Mouse (Mus musculus) embryonic facial prominence, embryonic 14.5 days (tissue): Measurements from ENCODE around the gene Dst. TPM values are rescaled to one million over a fixed set of nuclear protein-coding genes. Genes with fewer than 3 reads are reported as not detected.
A peak's percentile ranks its signal among the peaks of the same experiment; 100 is the strongest.
"Not testable (repeated sequence)": the region's sequence is repeated elsewhere in the genome, so short reads cannot be mapped to it uniquely, and the experiment has no call there.

Experiments
- ATAC-seq: fragments of 200-750 bp; cut with Nextera tagmentation; 2 replicates; pipeline ENCODE4 v1.8.0; 2017; ENCODE audit warnings: low read depth, moderate number of reproducible peaks, moderate TSS enrichment
- DNase-seq: peaks from one replicate; pipeline ENCODE4 v3.0.0-alpha.2; 2015; ENCODE audit warnings: low spot score
- H3K27ac ChIP-seq: fragments of 300-500 bp; sonication (generic); replicated peaks from 2 replicates; pipeline ENCODE4 v1.5.1; 2014; ENCODE audit warnings: low read depth, mild to moderate bottlenecking, low read length, moderate library complexity
- H3K27me3 ChIP-seq: fragments of 300-500 bp; sonication (generic); replicated peaks from 2 replicates; pipeline ENCODE4 v1.6.1; 2014; ENCODE audit warnings: low read length; ENCODE audit not compliant: control insufficient read depth, insufficient read depth
- H3K36me3 ChIP-seq: fragments of 300-500 bp; sonication (generic); 2 replicates; pipeline ENCODE4 v1.6.1; 2014; ENCODE audit warnings: low read length, mixed read lengths; ENCODE audit not compliant: control insufficient read depth, insufficient read depth
- H3K4me1 ChIP-seq: fragments of 300-500 bp; sonication (generic); 2 replicates; pipeline ENCODE4 v1.6.1; 2014; ENCODE audit warnings: antibody characterized with exemption, low read length; ENCODE audit not compliant: control insufficient read depth, insufficient read depth
- H3K4me2 ChIP-seq: fragments of 300-500 bp; sonication (generic); 2 replicates; pipeline ENCODE4 v1.6.1; 2014; ENCODE audit warnings: low read depth, mild to moderate bottlenecking, low read length, moderate library complexity, mixed read lengths
- H3K4me3 ChIP-seq: fragments of 300-500 bp; sonication (generic); 2 replicates; pipeline ENCODE4 v1.5.1; 2014; ENCODE audit warnings: low read depth, mild to moderate bottlenecking, low read length
- H3K9ac ChIP-seq: fragments of 300-500 bp; sonication (generic); 2 replicates; pipeline ENCODE4 v1.6.1; 2014; ENCODE audit warnings: low read depth, mild to moderate bottlenecking, low read length, moderate library complexity, mixed read lengths
- H3K9me3 ChIP-seq: fragments of 300-500 bp; sonication (generic); 2 replicates; pipeline ENCODE4 v1.6.1; 2016; ENCODE audit warnings: low read length; ENCODE audit not compliant: control insufficient read depth
- WGBS: fragments of 180-500 bp; shearing (Covaris S2); extraction: QIAGEN DNeasy Blood & Tissue Kit; methylation state at CpG from one replicate; pipeline ENCODE4 v1.1.7; 2014; 5-methylcytosine and 5-hydroxymethylcytosine counted together
- polyA plus RNA-seq: library from polyadenylated mRNA; unstranded; fragments of >200 nt; fragmentation: Nextera tagmentation; extraction: Ambion mirVana; gene quantifications from 2 replicates; pipeline ENCODE4 v1.2.1, GENCODE M21; 2014

Dst gene
- polyA plus RNA-seq, 1 experiment from 2014 or later, result 39.5 TPM

DNA sequence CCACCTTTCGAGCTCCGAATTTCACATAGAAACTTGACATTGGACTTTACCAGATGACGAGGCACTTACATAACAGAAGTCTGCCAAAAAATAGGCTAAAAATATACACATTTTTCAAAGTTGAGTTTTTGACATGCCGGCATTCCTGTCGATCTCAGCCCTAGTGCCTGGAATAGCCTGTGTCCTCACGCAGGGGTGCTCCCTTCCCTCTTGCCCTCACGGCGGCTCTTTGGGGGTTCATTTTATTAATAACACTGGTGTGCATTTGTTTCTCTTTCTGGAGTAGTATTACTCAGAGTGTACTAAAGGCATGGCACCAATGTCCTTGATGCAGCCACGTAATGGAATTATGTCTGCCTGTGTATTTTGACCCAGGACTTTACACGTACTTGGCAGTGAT is 146.9 kb downstream of the Dst start:
- no peaks in the 10 kb centered on the region for H3K36me3 ChIP-seq
- WGBS, result 76% methylated on average over 10 of the region's 10 CpGs
- H3K27me3 ChIP-seq, result no peaks in the 10 kb centered on the region
- DNase-seq (no peak), ATAC-seq (no peak)
- peaks cover 6% of the 10 kb centered on the region; the same call in 1 of the 2 replicates for H3K4me1 ChIP-seq
- no peak overlapping the region for H3K9ac ChIP-seq
- no peak overlapping the region for H3K4me3 ChIP-seq
- no peaks in the 10 kb centered on the region for H3K9me3 ChIP-seq
- H3K27ac ChIP-seq, result no peak overlapping the region
- H3K4me2 ChIP-seq, result no peak overlapping the region

DNA sequence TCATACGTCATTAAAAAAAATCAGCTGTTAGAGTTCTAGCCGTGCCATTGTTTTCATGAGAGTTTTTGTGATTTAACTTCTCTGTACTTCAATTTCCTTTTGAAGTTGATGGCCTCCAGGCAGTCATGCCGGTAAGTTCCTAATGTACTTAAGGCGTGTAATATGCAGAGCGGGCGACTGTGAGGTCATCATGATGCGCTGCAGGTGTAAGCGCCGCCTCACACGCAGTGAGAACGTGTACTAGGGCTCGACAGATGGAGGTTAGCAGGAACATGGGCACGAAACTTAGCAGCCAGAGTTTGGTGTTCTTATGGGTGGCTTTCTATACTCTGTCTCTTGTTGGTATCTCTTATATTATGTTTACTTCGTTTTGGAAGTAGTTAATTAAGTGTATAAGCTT is 148.6 kb downstream of the Dst start:
- Histone ChIP-seq H3K27me3 (no peaks in the 10 kb centered on the region), H3K9me3 (no peaks in the 10 kb centered on the region), H3K36me3 (no peaks in the 10 kb centered on the region), H3K9ac (no peak overlapping the region), H3K4me1 (peaks cover 6% of the 10 kb centered on the region; the same call in 1 of the 2 replicates), H3K4me3 (no peak overlapping the region), H3K4me2 (no peak overlapping the region), H3K27ac (no peak overlapping the region)
- ATAC-seq (no peak), DNase-seq (no peak)
- 88% methylated on average over 14 of the region's 14 CpGs for WGBS

DNA sequence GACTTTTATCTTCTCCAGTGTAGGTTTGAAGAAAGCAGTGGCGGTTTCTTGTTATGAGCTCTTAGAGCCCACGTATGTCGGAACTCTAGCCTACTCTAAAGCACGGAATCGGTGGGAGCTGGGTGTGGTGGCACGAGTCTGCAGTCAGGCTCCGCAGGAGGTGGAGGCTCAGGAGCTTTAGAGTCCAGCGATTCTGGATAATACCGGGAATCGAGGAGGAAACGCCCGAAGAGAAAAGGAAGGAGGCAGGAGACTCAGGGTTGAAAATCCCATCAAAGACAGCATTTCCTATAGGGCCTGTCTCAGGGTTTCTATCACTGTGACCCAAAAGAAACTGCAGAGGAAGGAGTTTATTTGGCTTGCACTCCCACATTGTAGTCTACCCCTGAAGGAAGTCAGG is 151.2 kb downstream of the Dst start:
- ATAC-seq (no peak), DNase-seq (no peak)
- Histone ChIP-seq H3K4me2 (no peak overlapping the region), H3K27ac (no peak overlapping the region), H3K27me3 (no peaks in the 10 kb centered on the region), H3K4me1 (no peaks in the 10 kb centered on the region), H3K9ac (no peak overlapping the region), H3K4me3 (no peak overlapping the region), H3K9me3 (no peaks in the 10 kb centered on the region), H3K36me3 (no peaks in the 10 kb centered on the region)
- 87% methylated on average over 12 of the region's 12 CpGs for WGBS

DNA sequence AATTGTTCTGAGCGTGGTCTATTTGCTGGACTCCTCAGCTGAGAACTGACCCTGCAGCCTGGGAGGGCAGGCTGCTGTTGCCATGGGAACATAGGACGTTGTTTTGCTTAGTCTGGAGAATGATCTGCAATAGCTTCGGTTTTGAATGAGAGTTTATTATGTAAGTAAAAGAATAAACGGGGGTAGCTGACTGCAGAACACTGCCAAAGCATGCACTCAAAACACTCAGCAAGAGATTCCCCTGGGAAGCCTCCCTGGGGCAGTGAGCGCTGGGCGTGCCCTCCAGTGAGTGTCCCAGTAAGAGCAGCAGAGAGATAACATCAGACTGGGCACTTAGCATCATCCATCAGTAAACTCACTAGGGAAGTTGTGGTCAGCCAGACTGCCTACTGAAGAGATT is 152.4 kb downstream of the Dst start:
- DNase-seq (no peak), ATAC-seq (peak; percentile 48; the same call in 1 of the 2 replicates)
- H3K4me1 ChIP-seq, result no peaks in the 10 kb centered on the region
- no peak overlapping the region for H3K4me3 ChIP-seq
- no peak overlapping the region for H3K4me2 ChIP-seq
- H3K27me3 ChIP-seq, result no peaks in the 10 kb centered on the region
- no peaks in the 10 kb centered on the region for H3K36me3 ChIP-seq
- no peaks in the 10 kb centered on the region for H3K9me3 ChIP-seq
- WGBS, result 10% methylated on average over 6 of the region's 6 CpGs
- H3K27ac ChIP-seq, result no peak overlapping the region
- H3K9ac ChIP-seq, result no peak overlapping the region

DNA sequence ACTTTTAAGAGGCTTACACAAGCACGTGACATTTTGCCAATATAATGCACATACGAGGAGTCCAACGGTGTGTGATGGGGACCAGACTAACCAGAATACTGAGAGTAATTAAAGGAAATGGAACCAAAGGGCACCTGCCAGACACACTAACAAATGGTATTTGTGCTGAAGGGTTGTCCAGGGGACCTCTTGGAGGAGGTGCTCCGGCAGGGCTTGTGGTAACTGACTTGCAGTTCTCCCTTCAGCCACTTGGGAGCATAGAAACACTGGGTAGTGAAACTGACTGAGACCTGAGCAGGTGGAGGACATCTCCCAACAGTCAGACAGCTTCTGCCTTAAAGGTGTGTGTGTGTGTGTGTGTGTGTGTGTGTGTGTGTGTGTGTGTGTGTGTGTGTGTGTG is 153.1 kb downstream of the Dst start:
- H3K9me3 ChIP-seq, result no peaks in the 10 kb centered on the region
- no peak overlapping the region for H3K4me2 ChIP-seq
- peak; percentile 75 for ATAC-seq
- DNase-seq, result peak; percentile 67
- H3K9ac ChIP-seq, result no peak overlapping the region
- no peaks in the 10 kb centered on the region for H3K27me3 ChIP-seq
- no peak overlapping the region for H3K4me3 ChIP-seq
- WGBS, result 25% methylated on average over 4 of the region's 4 CpGs
- H3K4me1 ChIP-seq, result no peaks in the 10 kb centered on the region
- H3K27ac ChIP-seq, result no peak overlapping the region
- H3K36me3 ChIP-seq, result no peaks in the 10 kb centered on the region

- Histone ChIP-seq H3K27ac (no peak overlapping the region), H3K4me3 (no peak overlapping the region), H3K36me3 (no peaks in the 10 kb centered on the region), H3K27me3 (no peaks in the 10 kb centered on the region), H3K9me3 (no peaks in the 10 kb centered on the region), H3K4me1 (no peaks in the 10 kb centered on the region), H3K9ac (no peak overlapping the region), H3K4me2 (no peak overlapping the region)
- DNase-seq (no peak), ATAC-seq (no peak)
- WGBS, result 76% methylated on average over 1 of the region's 1 CpGs
These were observed 153.8 kb downstream of the Dst start for GRCm38 (mm10) chr1:34061860-34062259.

DNA sequence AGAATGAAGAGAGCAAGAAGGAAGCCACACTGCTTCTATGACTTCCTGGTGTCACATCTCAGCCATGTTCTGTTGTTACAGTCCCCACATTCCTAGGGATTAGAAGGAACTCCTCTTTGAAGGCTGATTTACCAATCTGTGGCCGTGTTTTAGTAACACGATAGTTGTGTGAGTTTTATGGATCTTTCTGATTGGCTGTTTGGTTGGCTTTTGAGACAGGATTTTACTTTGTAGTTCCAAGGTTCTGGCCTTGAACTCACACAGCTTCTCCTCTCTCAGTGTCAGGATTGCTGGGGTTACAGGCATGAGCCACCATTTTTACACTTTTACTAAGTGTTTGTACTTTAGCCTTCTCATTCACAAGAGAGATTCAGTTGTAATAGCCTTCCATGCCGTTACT is 155.9 kb downstream of the Dst start:
- 70% methylated on average over 3 of the region's 3 CpGs for WGBS
- ATAC-seq, result no peak

DNA sequence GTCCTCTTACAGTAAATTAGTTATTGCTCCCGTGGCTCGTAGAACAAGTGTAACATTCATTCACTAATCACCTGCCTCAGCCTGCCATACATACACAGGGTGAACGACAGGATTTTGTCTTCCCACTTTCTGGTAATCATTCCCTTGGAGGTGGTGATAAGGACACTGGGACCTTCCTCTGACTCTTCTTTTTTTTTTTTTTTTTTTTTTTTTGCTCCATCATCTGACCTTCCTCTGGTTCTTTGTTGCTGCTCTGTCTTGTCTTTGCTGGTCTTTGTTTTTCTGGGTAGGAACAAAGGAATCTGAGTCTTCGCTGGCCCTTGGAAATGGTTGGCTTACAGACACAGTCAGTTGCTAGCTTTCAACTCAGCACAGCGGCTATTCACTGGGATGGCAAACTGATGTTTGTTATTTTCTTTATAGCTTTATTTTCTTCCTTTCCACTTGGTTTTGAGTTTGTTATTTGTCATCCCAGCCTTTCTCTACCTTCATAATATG is 157.6 kb downstream of the Dst start:
- H3K9ac ChIP-seq, result no peak overlapping the region
- ATAC-seq (no peak), DNase-seq (no peak)
- WGBS, result 80% methylated on average over 5 of the region's 5 CpGs
- H3K27ac ChIP-seq, result no peak overlapping the region
- H3K27me3 ChIP-seq, result no peaks in the 10 kb centered on the region
- H3K4me3 ChIP-seq, result no peak overlapping the region
- H3K4me1 ChIP-seq, result no peaks in the 10 kb centered on the region
- H3K9me3 ChIP-seq, result no peaks in the 10 kb centered on the region
- H3K4me2 ChIP-seq, result no peak overlapping the region
- no peaks in the 10 kb centered on the region for H3K36me3 ChIP-seq

More for the DNA sequence above, 155.9 kb downstream of the Dst start:
- no peaks in the 10 kb centered on the region for H3K36me3 ChIP-seq
- H3K4me1 ChIP-seq, result no peaks in the 10 kb centered on the region
- no peak overlapping the region for H3K4me3 ChIP-seq
- no peaks in the 10 kb centered on the region for H3K9me3 ChIP-seq
- DNase-seq, result no peak
- no peak overlapping the region for H3K4me2 ChIP-seq
- H3K27me3 ChIP-seq, result no peaks in the 10 kb centered on the region
- no peak overlapping the region for H3K9ac ChIP-seq
- H3K27ac ChIP-seq, result no peak overlapping the region

DNA sequence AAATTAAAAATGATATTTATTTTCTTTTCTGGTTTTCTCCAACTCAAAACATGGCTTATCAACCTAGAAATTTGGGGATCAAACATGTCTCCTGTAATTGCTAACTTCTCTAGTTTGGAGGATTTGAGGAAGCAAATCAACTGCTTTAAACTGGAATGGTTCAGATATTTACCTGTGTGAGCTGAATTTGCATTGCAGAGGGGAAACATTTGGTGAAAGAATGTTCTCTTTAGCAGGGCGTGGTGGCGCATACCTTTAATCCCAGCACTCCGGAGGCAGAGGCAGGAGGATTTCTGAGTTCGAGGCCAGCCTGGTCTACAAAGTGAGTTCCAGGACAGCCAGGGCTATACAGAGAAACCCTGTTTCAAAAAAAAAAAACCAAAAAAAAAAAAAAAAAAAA is 158.4 kb downstream of the Dst start:
- not testable (repeated sequence) for H3K9me3 ChIP-seq, DNase-seq, H3K27me3 ChIP-seq, H3K4me1 ChIP-seq, H3K4me2 ChIP-seq, ATAC-seq, H3K36me3 ChIP-seq, H3K27ac ChIP-seq, H3K9ac ChIP-seq, H3K4me3 ChIP-seq
- WGBS, result 89% methylated on average over 4 of the region's 4 CpGs
